Mouse (Mus musculus) stomach, postnatal 0 days (tissue): ENCODE data around the gene Gm49361. TPM values are rescaled to one million over a fixed set of nuclear protein-coding genes. Genes with fewer than 3 reads are reported as not detected.

Experiments
- ATAC-seq: fragments of 200-750 bp; cut with Nextera tagmentation; 2 replicates; pipeline ENCODE4 v1.8.0; 2017; ENCODE audit not compliant: low FRiP score, low TSS enrichment
- DNase-seq: peaks from one replicate; pipeline ENCODE4 v3.0.0-alpha.2; 2016; ENCODE audit warnings: low spot score
- H3K27ac ChIP-seq: fragments of 300-500 bp; sonication (generic); replicated peaks from 2 replicates; pipeline ENCODE4 v1.5.1; 2014; ENCODE audit warnings: mild to moderate bottlenecking, control low read depth
- H3K27me3 ChIP-seq: fragments of 300-500 bp; sonication (generic); 2 replicates; pipeline ENCODE4 v1.6.1; 2014; ENCODE audit warnings: low read length; ENCODE audit not compliant: control insufficient read depth, insufficient read depth
- H3K36me3 ChIP-seq: fragments of 300-500 bp; sonication (generic); 2 replicates; pipeline ENCODE4 v1.6.1; 2014; ENCODE audit warnings: low read length, mixed read lengths; ENCODE audit not compliant: control insufficient read depth, insufficient read depth
- H3K4me1 ChIP-seq: fragments of 300-500 bp; sonication (generic); replicated peaks from 2 replicates; pipeline ENCODE4 v1.6.1; 2014; ENCODE audit warnings: antibody characterized with exemption; ENCODE audit not compliant: control insufficient read depth, insufficient read depth
- H3K4me2 ChIP-seq: fragments of 300-500 bp; sonication (generic); replicated peaks from 2 replicates; pipeline ENCODE4 v1.6.1; 2014; ENCODE audit warnings: low read depth, mild to moderate bottlenecking, control low read depth, moderate library complexity
- H3K4me3 ChIP-seq: fragments of 300-500 bp; sonication (generic); 2 replicates; pipeline ENCODE4 v1.5.1; 2014; ENCODE audit warnings: low read depth, low read length, control low read depth
- H3K9ac ChIP-seq: fragments of 300-500 bp; sonication (generic); 2 replicates; pipeline ENCODE4 v1.6.1; 2014; ENCODE audit warnings: mild to moderate bottlenecking, low read length, control low read depth, mixed read lengths
- H3K9me3 ChIP-seq: fragments of 300-500 bp; sonication (generic); 2 replicates; pipeline ENCODE4 v1.6.1; 2016; ENCODE audit warnings: low read length; ENCODE audit not compliant: control insufficient read depth
- CTCF ChIP-seq: IDR thresholded peaks from 2 replicates; pipeline ENCODE4 v1.5.1; 2016; ENCODE audit warnings: antibody characterized with exemption, low read depth, mild to moderate bottlenecking, moderate library complexity
- EP300 ChIP-seq: optimal IDR thresholded peaks from 2 replicates; pipeline ENCODE3; 2016; ENCODE audit warnings: antibody characterized with exemption
- WGBS: fragments of 180-500 bp; shearing (Covaris S2); extraction: QIAGEN DNeasy Blood & Tissue Kit; methylation state at CpG from one replicate; pipeline ENCODE4 v1.1.7; 2014; 5-methylcytosine and 5-hydroxymethylcytosine counted together
- polyA plus RNA-seq: library from polyadenylated mRNA; unstranded; fragments of >200 nt; fragmentation: Nextera tagmentation; extraction: Ambion mirVana; gene quantifications from 2 replicates; pipeline ENCODE4 v1.2.1, GENCODE M21; 2015

Gm49361 gene
- polyA plus RNA-seq, 1 experiment from 2014 or later, result not detected

DNA sequence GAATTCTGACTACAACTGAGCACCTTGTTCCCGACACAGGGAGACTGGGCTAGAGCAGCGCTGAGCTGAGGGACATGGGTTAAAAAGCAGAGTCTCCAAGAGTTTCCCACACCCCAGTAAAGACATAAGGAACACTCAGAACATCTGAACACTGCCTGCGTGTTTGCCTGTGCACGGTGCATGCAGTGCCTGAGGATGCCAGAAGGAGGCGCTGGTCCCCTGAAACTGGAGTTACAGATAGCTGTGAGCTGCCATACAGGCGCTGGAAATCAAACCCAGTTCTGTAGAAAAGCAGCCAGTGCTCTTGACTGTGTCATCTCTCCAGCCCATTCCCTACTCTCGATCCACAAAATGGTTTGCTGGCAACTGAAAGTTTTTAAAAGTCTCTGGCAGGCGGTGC, 19.7 kb downstream of the Gm49361 start:
- 81% methylated on average over 8 of the region's 8 CpGs for WGBS

DNA sequence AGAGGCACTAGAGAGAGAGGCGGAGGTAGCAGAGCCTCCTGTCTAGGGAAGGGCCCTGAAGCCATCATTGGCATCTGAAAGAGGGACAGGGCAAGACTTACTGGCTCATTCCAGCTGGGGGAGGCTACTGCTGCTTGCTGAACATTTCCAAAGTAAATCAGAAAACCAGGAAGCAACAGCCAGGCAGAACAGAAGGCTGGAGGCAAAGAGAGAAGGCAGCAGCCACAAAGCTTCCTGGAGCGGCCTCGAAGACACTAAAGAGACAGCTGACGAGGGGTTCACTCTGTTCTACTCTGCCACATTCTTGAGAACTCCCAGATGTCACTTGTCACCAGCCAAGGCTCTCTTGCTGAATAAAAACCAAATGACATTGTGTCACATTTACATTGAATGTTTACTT, 21.4 kb downstream of the Gm49361 start:
- no peak for DNase-seq
- ATAC-seq, result no peak
- no peak overlapping the region for H3K4me3 ChIP-seq
- 0 out of 2 replicates have a peak, but pooled peaks cover 4% of the 10 kb centered on the region for H3K36me3 ChIP-seq
- no peaks in the 10 kb centered on the region for H3K4me1 ChIP-seq
- TF ChIP-seq EP300 (no peak), CTCF (no peak)
- H3K27me3 ChIP-seq, result no peaks in the 10 kb centered on the region
- H3K9me3 ChIP-seq, result no peaks in the 10 kb centered on the region
- H3K9ac ChIP-seq, result no peak overlapping the region
- 65% methylated on average over 4 of the region's 4 CpGs for WGBS
- H3K27ac ChIP-seq, result no peak overlapping the region
- H3K4me2 ChIP-seq, result no peak overlapping the region

More for the DNA sequence above, 19.7 kb downstream of the Gm49361 start:
- H3K4me1 ChIP-seq, result peaks cover 9% of the 10 kb centered on the region
- H3K4me2 ChIP-seq, result no peak overlapping the region
- no peak for ATAC-seq
- H3K9ac ChIP-seq, result no peak overlapping the region
- TF ChIP-seq EP300, result no peak
- peak; percentile 55 for TF ChIP-seq CTCF
- H3K36me3 ChIP-seq, result 0 out of 2 replicates have a peak, but pooled peaks cover 4% of the 10 kb centered on the region
- H3K27me3 ChIP-seq, result no peaks in the 10 kb centered on the region
- no peak for DNase-seq
- H3K9me3 ChIP-seq, result no peaks in the 10 kb centered on the region
- H3K27ac ChIP-seq, result no peak overlapping the region
- no peak overlapping the region for H3K4me3 ChIP-seq

DNA sequence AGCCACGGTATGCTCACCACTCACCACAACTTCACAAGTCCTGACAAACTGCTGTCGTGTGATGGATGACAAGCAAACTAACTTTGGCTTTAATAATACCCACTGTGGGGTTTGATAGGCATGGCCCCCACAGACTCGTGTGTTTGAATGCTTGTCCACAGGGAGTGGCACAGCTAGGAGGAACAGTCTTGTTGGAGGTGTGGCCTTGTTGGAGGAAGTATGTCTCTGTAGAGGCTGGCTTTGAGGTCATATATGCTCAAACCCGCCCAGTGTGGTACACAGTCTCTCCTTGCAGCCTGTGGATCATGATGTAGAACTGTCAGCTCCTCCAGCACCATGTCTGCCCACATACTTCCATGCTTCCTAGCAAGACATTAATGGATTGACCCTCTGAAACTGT, 27.7 kb downstream of the Gm49361 start:
- no peak overlapping the region for H3K4me3 ChIP-seq
- no peak overlapping the region for H3K4me2 ChIP-seq
- DNase-seq (no peak), ATAC-seq (no peak)
- TF ChIP-seq EP300 (no peak), CTCF (no peak)
- no peak overlapping the region for H3K9ac ChIP-seq
- no peaks in the 10 kb centered on the region for H3K27me3 ChIP-seq
- no peaks in the 10 kb centered on the region for H3K9me3 ChIP-seq
- 73% methylated on average over 4 of the region's 4 CpGs for WGBS
- H3K36me3 ChIP-seq, result no peaks in the 10 kb centered on the region
- no peaks in the 10 kb centered on the region for H3K4me1 ChIP-seq
- no peak overlapping the region for H3K27ac ChIP-seq

DNA sequence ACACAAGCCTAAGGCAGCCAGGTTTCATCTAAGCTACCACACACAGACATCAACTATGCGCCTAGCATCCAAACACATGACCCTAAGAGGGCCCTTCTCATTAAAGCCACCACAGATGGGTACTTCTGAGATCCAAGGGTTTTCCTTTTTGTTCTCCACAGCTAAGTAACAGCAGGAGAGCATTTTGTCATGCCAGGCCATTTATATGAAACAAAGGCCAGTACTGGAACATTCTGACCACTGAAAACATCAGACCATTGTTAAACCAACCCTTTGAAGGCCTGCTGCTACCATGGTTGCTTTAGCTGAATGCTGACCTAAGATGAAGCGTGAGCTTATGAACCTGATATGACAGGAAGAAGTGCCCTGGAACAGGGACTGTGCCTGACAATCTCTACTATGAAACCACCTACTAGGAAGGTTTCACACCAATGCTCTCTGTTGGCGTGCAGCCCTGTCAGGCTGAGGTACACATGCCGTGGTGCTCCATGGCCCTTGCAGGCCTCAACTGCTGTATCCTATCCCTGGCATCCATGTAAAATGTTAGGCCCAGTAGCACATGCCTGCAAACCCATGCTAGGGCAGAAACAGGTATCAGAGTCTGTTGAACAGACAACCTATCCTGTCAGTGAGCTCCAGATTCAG, 29.2 kb downstream of the Gm49361 start:
- no peak overlapping the region for H3K4me3 ChIP-seq
- DNase-seq (no peak), ATAC-seq (no peak)
- TF ChIP-seq EP300 (no peak), CTCF (no peak)
- no peak overlapping the region for H3K9ac ChIP-seq
- no peaks in the 10 kb centered on the region for H3K4me1 ChIP-seq
- 91% methylated on average over 4 of the region's 4 CpGs for WGBS
- no peaks in the 10 kb centered on the region for H3K27me3 ChIP-seq
- H3K9me3 ChIP-seq, result no peaks in the 10 kb centered on the region
- no peaks in the 10 kb centered on the region for H3K36me3 ChIP-seq
- no peak overlapping the region for H3K4me2 ChIP-seq
- H3K27ac ChIP-seq, result no peak overlapping the region

DNA sequence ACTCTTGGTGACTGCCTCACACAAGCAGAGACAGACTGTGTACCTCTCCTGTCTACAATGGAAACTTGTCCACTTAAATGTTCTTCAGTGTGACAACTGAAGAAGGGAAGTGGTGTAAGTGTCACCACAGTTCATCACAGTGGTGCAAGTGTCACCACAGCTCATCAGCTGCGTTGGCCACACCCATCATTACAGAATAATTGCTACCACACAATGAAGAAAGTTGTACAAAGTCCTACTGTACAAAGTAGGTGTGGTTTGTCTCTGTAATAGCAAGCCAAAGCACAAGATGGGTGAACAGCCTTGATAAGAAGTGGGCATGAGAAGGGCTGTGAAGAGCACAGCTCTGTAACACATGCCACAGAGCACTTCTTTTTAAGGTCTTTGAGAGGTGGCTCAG, 33.0 kb downstream of the Gm49361 start:
- Histone ChIP-seq H3K27ac (no peak overlapping the region), H3K27me3 (no peaks in the 10 kb centered on the region), H3K4me3 (no peak overlapping the region), H3K4me2 (no peak overlapping the region), H3K4me1 (no peaks in the 10 kb centered on the region), H3K9me3 (no peaks in the 10 kb centered on the region), H3K36me3 (no peaks in the 10 kb centered on the region), H3K9ac (no peak overlapping the region)
- ATAC-seq (no peak), DNase-seq (no peak)
- TF ChIP-seq EP300, result no peak
- TF ChIP-seq CTCF, result no peak
- 65% methylated on average over 1 of the region's 1 CpGs for WGBS

DNA sequence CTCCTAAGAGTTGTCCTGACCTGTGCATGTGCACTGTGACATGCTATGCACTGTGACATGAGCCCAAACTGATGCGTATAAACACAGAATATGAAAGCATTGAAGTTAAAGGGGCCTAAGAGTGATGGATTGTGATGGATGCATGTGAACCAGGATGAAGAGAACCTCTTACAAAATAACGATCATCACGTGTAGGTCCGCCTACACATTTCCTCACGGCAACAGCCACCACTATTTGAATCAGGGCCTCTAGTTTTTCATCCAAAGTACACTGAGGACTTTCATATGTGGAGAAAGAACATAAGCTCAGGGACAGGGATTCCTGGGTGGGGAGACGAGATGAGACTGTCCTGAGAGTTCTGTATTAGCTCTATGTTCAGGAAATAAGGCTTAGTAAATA, 34.8 kb downstream of the Gm49361 start:
- no peaks in the 10 kb centered on the region for H3K36me3 ChIP-seq
- ATAC-seq (no peak), DNase-seq (no peak)
- no peak overlapping the region for H3K4me2 ChIP-seq
- TF ChIP-seq EP300, result no peak
- TF ChIP-seq CTCF, result no peak
- H3K9ac ChIP-seq, result no peak overlapping the region
- no peak overlapping the region for H3K27ac ChIP-seq
- H3K4me3 ChIP-seq, result no peak overlapping the region
- WGBS, result 67% methylated on average over 6 of the region's 6 CpGs
- 0 out of 2 replicates have a peak, but pooled peaks cover 2% of the 10 kb centered on the region for H3K4me1 ChIP-seq
- H3K9me3 ChIP-seq, result no peaks in the 10 kb centered on the region
- no peaks in the 10 kb centered on the region for H3K27me3 ChIP-seq
